Mouse (Mus musculus): ENCODE measurements around the gene Catsper3. TPM values are rescaled to one million over a fixed set of nuclear protein-coding genes. Genes with fewer than 3 reads are reported as not detected.

Gene Catsper3
- polyA plus RNA-seq (2015; fragmentation: Nextera tagmentation; extraction: Ambion mirVana): 0.22 TPM in 1 of 2 replicates, not detected in the other

GRCm38 (mm10) chr13:55784268-55784667, at the start of gene Catsper3:
Catsper3 (plus strand) TSS chr13:55784568.
- no peak within 1 kb of the TSS for H3K27ac ChIP-seq
- H3K4me1 ChIP-seq: no peaks in the 10 kb centered on the region
- WGBS: 79% methylated on average over 3 of the region's 3 CpGs
- no peak within 1 kb of the TSS for H3K4me3 ChIP-seq
- ATAC-seq (ENCODE audit: insufficient number of reproducible peaks, low FRiP score, low TSS enrichment, low read depth): no peak
- H3K36me3 ChIP-seq: no peaks in the 10 kb centered on the region
- no peak within 1 kb of the TSS for H3K9ac ChIP-seq
- no peaks in the 10 kb centered on the region for H3K9me3 ChIP-seq
- no peaks in the 10 kb centered on the region for H3K27me3 ChIP-seq
- no peak within 1 kb of the TSS for H3K4me2 ChIP-seq

GRCm38 (mm10) chr13:55737885-55738284, 46.5 kb upstream of the Catsper3 start:
- no peaks in the 10 kb centered on the region for H3K27me3 ChIP-seq
- WGBS: 87% methylated on average over 8 of the region's 8 CpGs
- H3K4me3 ChIP-seq: no peak overlapping the region
- H3K9ac ChIP-seq: no peak overlapping the region
- no peak overlapping the region for H3K4me2 ChIP-seq
- no peaks in the 10 kb centered on the region for H3K36me3 ChIP-seq
- peaks cover 12% of the 10 kb centered on the region for H3K4me1 ChIP-seq
- no peak for ATAC-seq (ENCODE audit: insufficient number of reproducible peaks, low FRiP score, low TSS enrichment, low read depth)
- no peak overlapping the region for H3K27ac ChIP-seq
- H3K9me3 ChIP-seq: no peaks in the 10 kb centered on the region

GRCm38 (mm10) chr13:55742306-55742705, 42.1 kb upstream of the Catsper3 start:
- WGBS: 65% methylated on average over 8 of the region's 8 CpGs
- 0 out of 2 replicates have a peak, but pooled peaks cover 4% of the 10 kb centered on the region for H3K4me1 ChIP-seq
- no peaks in the 10 kb centered on the region for H3K36me3 ChIP-seq
- H3K9ac ChIP-seq: no peak overlapping the region
- H3K27me3 ChIP-seq: no peaks in the 10 kb centered on the region
- no peak for ATAC-seq (ENCODE audit: insufficient number of reproducible peaks, low FRiP score, low TSS enrichment, low read depth)
- no peak overlapping the region for H3K4me3 ChIP-seq
- H3K4me2 ChIP-seq: no peak overlapping the region
- no peak overlapping the region for H3K27ac ChIP-seq
- no peaks in the 10 kb centered on the region for H3K9me3 ChIP-seq

GRCm38 (mm10) chr13:55754380-55754779, 30.0 kb upstream of the Catsper3 start:
- Histone ChIP-seq H3K4me1 (peaks cover 18% of the 10 kb centered on the region), H3K27ac (no peak overlapping the region), H3K4me2 (no peak overlapping the region), H3K9me3 (no peaks in the 10 kb centered on the region), H3K27me3 (no peaks in the 10 kb centered on the region), H3K36me3 (no peaks in the 10 kb centered on the region), H3K4me3 (no peak overlapping the region), H3K9ac (no peak overlapping the region)
- WGBS: 46% methylated on average over 13 of the region's 13 CpGs
- ATAC-seq (ENCODE audit: insufficient number of reproducible peaks, low FRiP score, low TSS enrichment, low read depth): no peak

- WGBS: 13% methylated on average over 8 of the region's 8 CpGs
- H3K9me3 ChIP-seq: no peaks in the 10 kb centered on the region
- ATAC-seq (ENCODE audit: insufficient number of reproducible peaks, low FRiP score, low TSS enrichment, low read depth): peak; percentile 24; the same call in 1 of the 2 replicates
These were observed 27.6 kb upstream of the Catsper3 start for GRCm38 (mm10) chr13:55756789-55757188.

GRCm38 (mm10) chr13:55757645-55758044, 26.7 kb upstream of the Catsper3 start:
- ATAC-seq (ENCODE audit: insufficient number of reproducible peaks, low FRiP score, low TSS enrichment, low read depth): no peak
- Histone ChIP-seq H3K36me3 (no peaks in the 10 kb centered on the region), H3K9ac (no peak overlapping the region), H3K4me3 (no peak overlapping the region), H3K27ac (no peak overlapping the region), H3K27me3 (no peaks in the 10 kb centered on the region), H3K4me2 (no peak overlapping the region), H3K9me3 (no peaks in the 10 kb centered on the region), H3K4me1 (peaks cover 17% of the 10 kb centered on the region)
- 84% methylated on average over 6 of the region's 6 CpGs for WGBS

More at GRCm38 (mm10) chr13:55756789-55757188, 27.6 kb upstream of the Catsper3 start:
- Histone ChIP-seq H3K36me3 (no peaks in the 10 kb centered on the region), H3K4me2 (peak overlapping the region; percentile 34), H3K9ac (no peak overlapping the region), H3K4me3 (peak overlapping the region; percentile 19), H3K27me3 (no peaks in the 10 kb centered on the region), H3K27ac (peak overlapping the region; percentile 24; the same call in 1 of the 2 replicates), H3K4me1 (peaks cover 17% of the 10 kb centered on the region)

- Histone ChIP-seq H3K9me3 (no peaks in the 10 kb centered on the region), H3K4me1 (peaks cover 12% of the 10 kb centered on the region), H3K9ac (no peak overlapping the region), H3K27me3 (no peaks in the 10 kb centered on the region), H3K36me3 (no peaks in the 10 kb centered on the region), H3K4me3 (no peak overlapping the region), H3K4me2 (no peak overlapping the region), H3K27ac (no peak overlapping the region)
- no peak for ATAC-seq (ENCODE audit: insufficient number of reproducible peaks, low FRiP score, low TSS enrichment, low read depth)
- 45% methylated on average over 10 of the region's 10 CpGs for WGBS
These were observed 23.8 kb upstream of the Catsper3 start for GRCm38 (mm10) chr13:55760576-55760975.

GRCm38 (mm10) chr13:55761486-55761885, 22.9 kb upstream of the Catsper3 start:
- 61% methylated on average over 10 of the region's 10 CpGs for WGBS
- Histone ChIP-seq H3K27ac (no peak overlapping the region), H3K27me3 (no peaks in the 10 kb centered on the region)

GRCm38 (mm10) chr13:55774352-55774751, 10.0 kb upstream of the Catsper3 start:
- H3K4me3 ChIP-seq: no peak overlapping the region
- H3K36me3 ChIP-seq: no peaks in the 10 kb centered on the region
- H3K9ac ChIP-seq: no peak overlapping the region
- H3K4me1 ChIP-seq: peaks cover 5% of the 10 kb centered on the region; the same call in 1 of the 2 replicates
- 77% methylated on average over 7 of the region's 7 CpGs for WGBS
- no peak overlapping the region for H3K4me2 ChIP-seq
- no peaks in the 10 kb centered on the region for H3K9me3 ChIP-seq
- no peaks in the 10 kb centered on the region for H3K27me3 ChIP-seq
- no peak for ATAC-seq (ENCODE audit: insufficient number of reproducible peaks, low FRiP score, low TSS enrichment, low read depth)
- no peak overlapping the region for H3K27ac ChIP-seq

More at GRCm38 (mm10) chr13:55761486-55761885, 22.9 kb upstream of the Catsper3 start:
- Histone ChIP-seq H3K36me3 (no peaks in the 10 kb centered on the region), H3K9me3 (no peaks in the 10 kb centered on the region), H3K4me3 (no peak overlapping the region), H3K4me1 (peaks cover 11% of the 10 kb centered on the region), H3K4me2 (no peak overlapping the region), H3K9ac (no peak overlapping the region)
- no peak for ATAC-seq (ENCODE audit: insufficient number of reproducible peaks, low FRiP score, low TSS enrichment, low read depth)

GRCm38 (mm10) chr13:55775056-55775455, 9.3 kb upstream of the Catsper3 start:
- H3K36me3 ChIP-seq: no peaks in the 10 kb centered on the region
- H3K4me1 ChIP-seq: peaks cover 5% of the 10 kb centered on the region; the same call in 1 of the 2 replicates
- H3K9ac ChIP-seq: no peak overlapping the region
- WGBS: 25% methylated on average over 11 of the region's 11 CpGs
- H3K4me3 ChIP-seq: no peak overlapping the region
- H3K9me3 ChIP-seq: no peaks in the 10 kb centered on the region
- H3K27me3 ChIP-seq: no peaks in the 10 kb centered on the region
- no peak for ATAC-seq (ENCODE audit: insufficient number of reproducible peaks, low FRiP score, low TSS enrichment, low read depth)
- H3K27ac ChIP-seq: no peak overlapping the region
- H3K4me2 ChIP-seq: no peak overlapping the region

GRCm38 (mm10) chr13:55786120-55786519, 1.8 kb downstream of the Catsper3 start:
- H3K4me2 ChIP-seq: no peak overlapping the region
- no peak overlapping the region for H3K4me3 ChIP-seq
- H3K27me3 ChIP-seq: no peaks in the 10 kb centered on the region
- H3K9ac ChIP-seq: no peak overlapping the region
- no peaks in the 10 kb centered on the region for H3K4me1 ChIP-seq
- 65% methylated on average over 11 of the region's 11 CpGs for WGBS
- ATAC-seq (ENCODE audit: insufficient number of reproducible peaks, low FRiP score, low TSS enrichment, low read depth): no peak
- H3K36me3 ChIP-seq: no peaks in the 10 kb centered on the region
- H3K9me3 ChIP-seq: no peaks in the 10 kb centered on the region
- no peak overlapping the region for H3K27ac ChIP-seq

- no peak for ATAC-seq (ENCODE audit: insufficient number of reproducible peaks, low FRiP score, low TSS enrichment, low read depth)
- 71% methylated on average over 2 of the region's 2 CpGs for WGBS
- Histone ChIP-seq H3K36me3 (no peaks in the 10 kb centered on the region), H3K9ac (no peak overlapping the region), H3K9me3 (no peaks in the 10 kb centered on the region; the same call in 1 of the 2 replicates), H3K4me1 (no peaks in the 10 kb centered on the region), H3K27ac (no peak overlapping the region), H3K4me2 (no peak overlapping the region), H3K27me3 (no peaks in the 10 kb centered on the region), H3K4me3 (no peak overlapping the region)
These were observed 16.9 kb downstream of the Catsper3 start for GRCm38 (mm10) chr13:55801246-55801645.

GRCm38 (mm10) chr13:55803973-55804372, 19.6 kb downstream of the Catsper3 start:
- ATAC-seq (ENCODE audit: insufficient number of reproducible peaks, low FRiP score, low TSS enrichment, low read depth): no peak
- no peak overlapping the region for H3K27ac ChIP-seq
- no peak overlapping the region for H3K4me2 ChIP-seq
- H3K36me3 ChIP-seq: no peaks in the 10 kb centered on the region
- H3K9me3 ChIP-seq: no peaks in the 10 kb centered on the region; the same call in 1 of the 2 replicates
- H3K4me3 ChIP-seq: no peak overlapping the region
- H3K27me3 ChIP-seq: no peaks in the 10 kb centered on the region
- WGBS: 100% methylated on average over 1 of the region's 1 CpGs
- no peak overlapping the region for H3K9ac ChIP-seq
- H3K4me1 ChIP-seq: no peaks in the 10 kb centered on the region

Measured in limb, embryonic 15.5 days (tissue).